Mouse (Mus musculus): ENCODE data around the gene Dnase1. TPM values are rescaled to one million over a fixed set of nuclear protein-coding genes. Genes with fewer than 3 reads are reported as not detected.
"Not testable (repeated sequence)": the region's sequence is repeated elsewhere in the genome, so short reads cannot be mapped to it uniquely, and the experiment has no call there.

Dnase1 gene
- total RNA-seq, 1 experiment from 2014 or later, result 0.45 TPM

DNA sequence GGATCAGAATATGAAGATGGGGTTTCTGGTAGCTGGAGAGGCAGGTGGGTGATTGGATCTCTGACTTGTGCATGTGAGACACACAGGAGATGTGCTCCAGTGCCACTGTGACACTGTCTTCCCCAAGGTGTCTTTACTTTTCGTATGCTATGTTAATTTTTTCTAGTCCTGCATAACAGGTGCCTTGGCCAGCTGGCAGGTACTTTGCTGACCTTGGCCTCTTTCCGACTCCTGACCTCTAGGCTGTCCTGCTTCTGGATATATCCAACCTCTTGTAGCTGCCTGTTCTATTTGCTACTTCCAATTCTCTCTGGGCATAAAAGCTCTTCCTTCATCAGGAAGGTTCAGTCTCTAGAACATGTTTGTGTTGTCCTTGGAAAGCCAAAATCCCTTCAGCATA is 1.2 kb upstream of the Dnase1 start:
- no peak for ATAC-seq (replicated peaks in 1 of 2; ENCODE audit: insufficient read depth in 1 of 2, low FRiP score in 2 of 2, low TSS enrichment in 1 of 2, low read depth in 1 of 2, poor library complexity in 2 of 2, severe bottlenecking in 2 of 2)

DNA sequence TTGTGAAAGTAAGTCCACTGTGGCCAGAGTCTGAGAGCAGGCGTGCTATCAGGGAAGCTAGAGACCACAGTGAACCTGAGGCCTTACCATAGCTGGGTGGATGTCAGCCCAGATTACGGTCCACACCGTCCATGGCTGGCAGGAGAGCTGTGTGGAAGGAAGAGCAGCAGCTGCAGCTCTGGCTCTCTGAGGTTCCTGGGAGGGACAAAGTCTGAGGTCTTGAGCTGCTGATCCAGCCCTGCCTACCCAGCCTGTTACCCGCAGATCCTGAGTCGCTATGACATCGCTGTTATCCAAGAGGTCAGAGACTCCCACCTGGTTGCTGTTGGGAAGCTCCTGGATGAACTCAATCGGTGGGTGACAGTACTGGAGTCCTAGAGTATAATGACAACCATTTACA is 948 bp downstream of the Dnase1 start:
- no peak for ATAC-seq (replicated peaks in 1 of 2; ENCODE audit: insufficient read depth in 1 of 2, low FRiP score in 2 of 2, low TSS enrichment in 1 of 2, low read depth in 1 of 2, poor library complexity in 2 of 2, severe bottlenecking in 2 of 2)

DNA sequence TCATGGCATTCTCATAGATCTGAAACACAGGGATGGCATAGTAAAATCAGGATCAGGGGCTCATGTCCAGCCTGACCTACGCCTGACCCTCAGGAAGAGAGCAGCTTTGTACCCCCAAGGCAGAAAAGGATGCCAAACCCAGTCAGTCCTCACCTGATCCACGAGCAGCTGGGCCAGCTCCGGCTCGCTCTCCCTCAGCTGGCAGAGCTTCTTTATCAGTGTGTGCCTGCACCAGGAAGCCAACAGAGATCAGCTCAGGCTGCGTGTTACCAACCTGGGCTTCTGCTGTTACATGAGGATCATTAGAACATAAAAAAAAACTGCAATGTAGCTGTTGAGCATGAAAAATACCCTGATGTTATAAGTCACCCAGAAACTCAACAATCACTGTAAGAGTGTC is 3.5 kb downstream of the Dnase1 start:
- no peak for ATAC-seq (replicated peaks in 1 of 2; ENCODE audit: insufficient read depth in 1 of 2, low FRiP score in 2 of 2, low TSS enrichment in 1 of 2, low read depth in 1 of 2, poor library complexity in 2 of 2, severe bottlenecking in 2 of 2)

DNA sequence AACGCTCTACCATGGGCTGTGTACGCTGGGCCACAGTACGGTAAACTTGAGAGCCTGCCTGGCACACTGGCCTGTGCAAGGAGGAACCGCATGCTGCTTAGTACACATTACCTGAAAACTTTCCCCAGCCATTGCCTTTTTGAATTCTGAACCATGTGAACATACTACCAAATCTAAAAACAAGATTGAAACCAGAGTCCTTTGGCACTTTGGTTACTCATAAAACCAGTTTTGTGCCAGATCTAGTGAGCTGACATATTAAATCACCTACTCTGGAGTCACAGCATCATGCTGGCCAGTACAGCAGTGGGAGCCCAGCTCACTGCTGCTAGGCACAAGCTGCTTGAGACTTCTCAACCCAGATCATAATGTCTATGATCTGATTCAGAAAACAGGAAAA is 4.9 kb downstream of the Dnase1 start:
- no peak for ATAC-seq (replicated peaks in 1 of 2; ENCODE audit: insufficient read depth in 1 of 2, low FRiP score in 2 of 2, low TSS enrichment in 1 of 2, low read depth in 1 of 2, poor library complexity in 2 of 2, severe bottlenecking in 2 of 2)

DNA sequence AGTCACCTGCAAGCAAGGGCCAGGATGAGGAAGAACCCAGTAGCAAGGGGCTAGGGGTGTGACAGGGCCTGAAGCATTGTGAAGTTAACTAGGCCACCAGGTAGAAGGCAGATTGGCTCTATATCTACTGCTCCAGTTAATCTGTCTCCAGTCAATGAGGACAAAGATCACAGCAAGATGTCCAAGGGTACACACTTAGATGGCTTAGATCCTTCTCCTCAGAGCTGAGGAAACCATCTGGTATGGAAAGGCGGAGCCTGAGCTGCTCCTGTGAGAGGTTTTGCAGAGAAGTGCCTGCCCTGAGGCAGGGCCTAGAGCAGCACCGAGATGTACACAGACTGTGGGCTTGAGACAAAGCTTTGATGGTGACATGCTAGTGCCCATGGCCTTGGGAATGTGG is 7.4 kb downstream of the Dnase1 start:
- ATAC-seq (replicated peaks in 1 of 2; ENCODE audit: insufficient read depth in 1 of 2, low FRiP score in 2 of 2, low TSS enrichment in 1 of 2, low read depth in 1 of 2, poor library complexity in 2 of 2, severe bottlenecking in 2 of 2), result no peak

DNA sequence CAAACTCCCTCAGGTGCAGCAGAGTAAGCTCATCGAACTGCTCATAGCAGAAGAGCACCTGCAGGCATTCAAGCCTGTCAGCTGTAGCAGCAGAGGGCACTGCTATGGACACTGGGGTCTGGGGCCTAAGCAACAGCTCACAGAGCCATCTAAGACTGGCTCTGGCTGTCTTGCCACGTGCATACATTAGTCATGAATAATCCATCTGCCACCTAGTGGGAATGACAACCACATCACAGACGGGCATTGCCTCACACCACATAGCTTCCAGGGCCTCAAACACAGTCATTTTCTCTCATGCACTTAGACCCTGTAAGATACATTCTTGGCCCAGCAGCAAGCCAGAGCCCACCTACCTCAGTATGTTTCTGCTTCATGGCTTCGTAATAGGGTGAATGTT is 8.8 kb downstream of the Dnase1 start:
- no peak for ATAC-seq (replicated peaks in 1 of 2; ENCODE audit: insufficient read depth in 1 of 2, low FRiP score in 2 of 2, low TSS enrichment in 1 of 2, low read depth in 1 of 2, poor library complexity in 2 of 2, severe bottlenecking in 2 of 2)

DNA sequence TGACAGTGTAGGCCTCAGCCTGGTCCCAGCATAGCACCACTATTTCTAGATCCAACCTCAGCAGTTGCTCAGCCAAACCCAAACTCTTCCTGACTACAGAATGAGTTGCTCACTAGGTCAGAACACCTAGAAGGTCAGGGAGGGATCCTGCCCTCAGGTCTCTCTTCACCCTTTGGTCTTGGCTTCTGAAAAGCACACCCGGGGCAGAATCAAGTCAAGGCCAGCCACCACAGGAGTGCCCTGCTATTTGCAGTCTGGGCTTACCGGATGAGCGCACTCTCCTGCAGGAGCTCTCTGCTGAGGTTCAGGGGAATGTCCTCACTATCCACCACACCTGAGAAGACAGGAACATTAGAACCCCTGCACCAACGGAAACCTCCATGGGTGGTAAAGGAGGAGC is 15.9 kb downstream of the Dnase1 start:
- ATAC-seq (replicated peaks in 1 of 2; ENCODE audit: insufficient read depth in 1 of 2, low FRiP score in 2 of 2, low TSS enrichment in 1 of 2, low read depth in 1 of 2, poor library complexity in 2 of 2, severe bottlenecking in 2 of 2), result no peak

DNA sequence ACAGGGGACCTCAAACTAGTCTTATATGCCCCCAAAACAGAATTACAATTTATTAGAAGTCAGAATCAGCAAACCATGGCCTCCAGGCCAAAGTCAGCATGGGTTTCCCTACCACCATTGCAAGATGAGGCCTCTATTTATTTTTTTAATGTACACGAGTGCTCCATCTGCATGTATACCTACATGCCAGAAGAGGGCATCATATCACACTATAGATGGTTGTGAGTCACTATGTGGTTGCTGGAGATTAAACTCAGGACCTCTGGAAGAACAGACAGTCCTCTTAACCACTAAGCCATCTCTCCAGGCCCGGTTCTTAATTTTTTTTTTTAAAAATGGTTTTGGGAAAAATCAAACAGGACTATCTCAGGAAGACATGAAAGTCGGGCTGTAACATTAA is 17.1 kb downstream of the Dnase1 start:
- no peak for ATAC-seq (replicated peaks in 1 of 2; ENCODE audit: insufficient read depth in 1 of 2, low FRiP score in 2 of 2, low TSS enrichment in 1 of 2, low read depth in 1 of 2, poor library complexity in 2 of 2, severe bottlenecking in 2 of 2)

DNA sequence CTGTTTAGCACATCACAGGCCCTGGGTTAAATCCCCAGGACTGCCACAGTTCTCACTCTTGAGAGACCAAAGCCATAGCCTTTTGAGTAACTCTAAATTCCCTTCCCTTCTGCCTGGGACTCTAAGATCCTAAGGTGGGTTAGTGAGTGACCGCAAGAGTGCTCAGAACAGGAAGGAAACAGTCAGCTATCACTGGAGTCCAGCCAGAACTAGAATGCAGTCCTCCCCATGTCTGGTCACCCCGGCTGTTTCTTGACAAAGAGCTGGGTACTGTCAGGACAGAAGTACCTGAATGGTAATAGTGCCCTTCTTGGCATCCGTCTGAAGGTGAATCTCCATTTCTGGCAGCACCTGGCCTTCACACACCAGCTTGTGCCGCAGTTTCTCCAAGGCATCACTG is 28.2 kb downstream of the Dnase1 start:
- ATAC-seq (replicated peaks in 1 of 2; ENCODE audit: insufficient read depth in 1 of 2, low FRiP score in 2 of 2, low TSS enrichment in 1 of 2, low read depth in 1 of 2, poor library complexity in 2 of 2, severe bottlenecking in 2 of 2), result no peak

DNA sequence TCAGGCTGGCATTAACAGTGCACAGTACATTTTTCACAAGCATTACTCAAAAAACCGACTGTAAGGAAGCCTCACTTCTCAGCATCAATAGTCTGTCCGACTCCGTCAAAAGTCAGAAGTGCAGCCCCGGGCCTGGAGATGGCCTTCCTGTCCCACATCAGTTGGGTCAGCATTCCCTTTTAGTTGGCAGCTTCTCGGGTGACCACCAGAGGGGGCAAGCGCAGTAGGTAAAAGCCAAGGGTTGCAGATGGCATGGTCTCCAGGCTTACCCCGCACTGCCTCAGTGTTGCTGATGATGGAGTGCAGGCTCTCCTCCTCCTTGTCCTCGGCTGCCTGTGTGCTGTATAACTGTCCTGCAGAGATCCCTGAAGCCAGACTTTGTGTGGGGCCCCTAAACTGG is 31.8 kb downstream of the Dnase1 start:
- ATAC-seq (replicated peaks in 1 of 2; ENCODE audit: insufficient read depth in 1 of 2, low FRiP score in 2 of 2, low TSS enrichment in 1 of 2, low read depth in 1 of 2, poor library complexity in 2 of 2, severe bottlenecking in 2 of 2), result peak; percentile 78 to 85

DNA sequence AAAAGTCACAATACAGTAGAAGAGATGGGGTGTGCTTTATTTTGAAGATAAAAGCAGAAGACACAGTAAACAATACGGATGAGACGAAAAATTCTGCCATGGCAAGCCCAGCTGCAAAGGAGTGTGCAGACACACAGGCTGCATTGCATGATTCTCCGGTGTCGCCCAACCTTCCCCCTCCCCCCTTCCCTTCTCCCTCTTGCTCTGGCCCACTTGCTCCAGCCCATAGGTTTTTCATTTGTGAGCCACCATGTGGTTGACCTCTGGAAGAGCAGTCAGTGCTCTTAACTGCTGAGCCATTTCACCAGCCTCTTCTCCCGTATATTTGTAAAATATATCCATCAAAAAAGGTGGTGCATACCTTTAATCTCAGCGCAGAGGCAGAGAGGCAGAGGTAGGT is 37.6 kb downstream of the Dnase1 start:
- ATAC-seq (replicated peaks in 1 of 2; ENCODE audit: insufficient read depth in 1 of 2, low FRiP score in 2 of 2, low TSS enrichment in 1 of 2, low read depth in 1 of 2, poor library complexity in 2 of 2, severe bottlenecking in 2 of 2), result no peak

DNA sequence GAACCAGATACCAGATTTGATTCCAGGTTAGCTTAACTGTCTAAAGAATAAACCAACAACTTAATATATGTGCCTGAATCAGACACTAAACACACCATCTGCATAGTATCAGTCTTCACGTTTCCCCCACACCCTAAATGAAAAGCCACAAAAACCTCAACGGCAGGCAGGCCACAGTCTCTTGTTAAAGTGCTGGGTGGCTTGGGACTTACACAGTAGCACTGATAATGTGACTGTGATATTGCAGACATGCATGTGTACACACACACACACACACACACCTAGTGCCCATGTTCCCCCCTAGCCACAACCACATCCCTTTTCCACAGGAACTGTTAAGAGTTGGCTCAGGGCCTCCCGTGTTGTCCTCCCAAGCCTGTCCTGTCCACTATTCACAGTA is 38.1 kb downstream of the Dnase1 start:
- peak; percentile 59 to 65 for ATAC-seq (replicated peaks in 1 of 2; ENCODE audit: insufficient read depth in 1 of 2, low FRiP score in 2 of 2, low TSS enrichment in 1 of 2, low read depth in 1 of 2, poor library complexity in 2 of 2, severe bottlenecking in 2 of 2)

DNA sequence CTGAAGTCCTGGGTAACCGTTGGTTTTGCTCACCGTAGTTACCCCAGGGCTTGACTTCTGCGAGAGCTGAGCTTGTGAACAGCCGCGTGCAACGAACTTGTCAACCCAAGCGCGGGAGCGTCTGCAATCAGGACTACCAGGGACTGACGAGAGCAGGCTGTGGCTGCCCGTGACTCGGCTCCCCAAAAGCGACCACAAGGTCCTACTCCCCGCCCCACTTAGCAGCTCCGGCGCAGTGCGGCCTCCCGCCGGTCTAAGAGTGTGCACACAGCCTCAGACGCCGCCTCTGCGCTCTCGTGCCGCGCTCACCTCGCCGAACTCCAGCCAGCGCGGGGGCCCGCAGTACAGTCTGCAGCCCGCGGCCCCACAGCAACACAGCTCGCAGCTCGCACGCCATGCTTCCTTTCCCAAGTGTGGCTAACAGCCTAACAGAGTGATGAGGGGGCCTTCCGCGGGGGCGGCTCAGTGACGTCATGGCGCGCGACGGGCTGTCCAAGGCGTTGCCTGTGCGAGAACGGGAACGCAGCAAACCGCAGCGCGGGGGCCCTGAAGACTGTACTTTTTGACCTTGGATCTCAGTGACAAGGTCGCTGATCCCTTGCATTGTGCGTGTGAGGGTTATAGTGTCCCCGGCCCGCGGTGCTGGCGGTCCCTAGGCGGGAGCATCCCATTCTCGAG is 40.8 kb downstream of the Dnase1 start, which contains the start of gene Trap1:
Trap1 (minus strand) TSS at position 444 of the 678 bp plus-strand sequence.
- ATAC-seq (replicated peaks in 1 of 2; ENCODE audit: insufficient read depth in 1 of 2, low FRiP score in 2 of 2, low TSS enrichment in 1 of 2, low read depth in 1 of 2, poor library complexity in 2 of 2, severe bottlenecking in 2 of 2), result peak; percentile 87 to 89

DNA sequence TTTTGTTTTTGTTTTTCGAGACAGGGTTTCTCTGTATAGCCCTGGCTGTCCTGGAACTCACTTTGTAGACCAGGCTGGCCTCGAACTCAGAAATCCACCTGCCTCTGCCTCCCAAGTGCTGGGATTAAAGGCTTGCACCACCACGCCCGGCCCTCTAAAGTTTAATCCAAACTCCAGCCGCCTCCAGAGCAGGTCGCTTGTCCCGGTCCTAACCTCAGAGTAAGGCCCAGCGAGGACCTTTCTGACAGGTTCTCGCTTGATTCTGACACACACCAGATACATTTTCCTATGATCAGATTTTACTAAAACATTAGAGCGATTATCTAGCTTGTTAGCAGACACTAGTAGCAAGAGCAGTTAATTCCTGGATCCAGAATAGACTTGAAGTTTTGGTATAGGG is 41.6 kb downstream of the Dnase1 start:
- not testable (repeated sequence) for ATAC-seq (replicated peaks in 1 of 2; ENCODE audit: insufficient read depth in 1 of 2, low FRiP score in 2 of 2, low TSS enrichment in 1 of 2, low read depth in 1 of 2, poor library complexity in 2 of 2, severe bottlenecking in 2 of 2)

DNA sequence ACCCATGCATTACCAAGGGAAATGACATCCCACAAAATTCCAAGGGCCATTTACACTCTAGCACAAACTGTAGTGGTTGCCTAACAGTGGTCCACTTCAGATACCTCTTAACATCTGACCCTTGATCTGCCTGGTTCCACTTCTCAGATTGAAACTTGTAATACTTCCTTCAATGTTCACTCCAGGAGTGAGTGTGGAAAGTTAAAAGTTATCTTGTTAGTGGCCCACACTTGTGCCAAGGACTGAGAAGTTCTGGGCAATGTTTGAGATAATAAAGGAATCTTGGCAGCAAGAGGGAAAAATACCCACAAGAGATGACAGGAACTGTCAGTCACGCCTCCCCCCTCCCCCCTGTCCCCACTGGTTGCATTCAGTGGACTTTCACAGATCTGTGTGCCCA is 42.9 kb downstream of the Dnase1 start:
- no peak for ATAC-seq (replicated peaks in 1 of 2; ENCODE audit: insufficient read depth in 1 of 2, low FRiP score in 2 of 2, low TSS enrichment in 1 of 2, low read depth in 1 of 2, poor library complexity in 2 of 2, severe bottlenecking in 2 of 2)

DNA sequence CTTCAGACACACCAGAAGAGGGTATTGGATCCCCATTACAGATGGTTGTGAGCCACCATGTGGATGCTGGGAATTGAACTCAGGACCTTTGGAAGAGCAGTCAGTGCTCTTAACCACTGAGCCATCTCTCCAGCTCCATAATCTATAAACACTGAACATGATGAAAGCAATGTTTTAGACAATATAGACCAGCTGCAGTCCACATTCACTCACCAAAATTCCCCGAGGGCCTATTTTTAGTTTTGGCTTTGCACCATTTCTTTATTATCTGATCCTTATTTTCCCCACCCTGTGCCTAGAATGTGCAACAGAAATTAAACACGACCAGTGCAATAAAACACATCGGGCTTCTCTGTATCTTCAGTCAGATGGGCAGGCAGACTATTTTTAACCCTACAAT is 43.7 kb downstream of the Dnase1 start:
- not testable (repeated sequence) for ATAC-seq (replicated peaks in 1 of 2; ENCODE audit: insufficient read depth in 1 of 2, low FRiP score in 2 of 2, low TSS enrichment in 1 of 2, low read depth in 1 of 2, poor library complexity in 2 of 2, severe bottlenecking in 2 of 2)

DNA sequence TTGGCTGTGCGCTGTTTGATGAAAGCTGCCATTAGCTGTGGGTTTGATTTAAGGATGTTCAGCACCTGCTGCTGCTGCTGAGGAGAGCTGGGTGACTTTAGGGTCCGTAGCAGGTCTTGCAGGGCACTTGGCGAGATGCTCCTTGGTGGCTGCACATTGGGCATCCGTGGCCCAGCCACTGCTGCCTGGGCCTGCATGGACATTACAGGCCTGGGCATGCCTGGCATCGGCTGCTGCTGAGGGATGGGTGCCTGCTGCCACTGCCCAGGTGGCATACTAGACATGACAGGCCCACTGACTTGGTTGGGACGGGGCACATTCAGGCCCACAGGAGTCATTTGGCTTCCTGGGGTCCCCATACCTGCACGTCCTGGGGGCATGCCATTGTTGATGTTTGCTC is 48.3 kb downstream of the Dnase1 start:
- no peak for ATAC-seq (replicated peaks in 1 of 2; ENCODE audit: insufficient read depth in 1 of 2, low FRiP score in 2 of 2, low TSS enrichment in 1 of 2, low read depth in 1 of 2, poor library complexity in 2 of 2, severe bottlenecking in 2 of 2)

DNA sequence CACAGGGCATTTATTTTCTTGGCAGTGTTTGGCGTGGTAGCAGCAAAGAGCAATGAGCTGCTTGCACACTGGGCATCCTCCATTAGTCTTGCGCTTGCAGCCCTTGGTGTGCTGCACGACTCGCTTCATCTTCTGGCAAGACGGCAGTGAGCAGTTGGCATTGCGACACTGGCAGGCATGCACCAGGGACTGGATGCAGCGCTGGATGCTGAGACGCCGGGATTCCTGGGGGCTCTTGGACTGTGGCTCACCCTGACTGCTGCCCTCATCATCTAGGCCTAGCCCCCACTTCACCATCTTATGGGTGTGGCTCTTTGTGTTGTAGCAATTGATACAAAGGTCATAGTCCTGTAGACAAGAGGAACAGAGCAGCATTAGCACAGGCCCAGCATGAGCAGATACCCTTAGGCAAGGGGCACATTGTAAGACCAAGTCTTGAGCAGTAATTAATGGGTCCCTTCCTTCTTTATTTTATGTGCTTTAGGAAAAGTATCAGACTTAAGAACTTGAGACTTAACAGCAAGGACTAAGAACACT is 49.2 kb downstream of the Dnase1 start:
- ATAC-seq (replicated peaks in 1 of 2; ENCODE audit: insufficient read depth in 1 of 2, low FRiP score in 2 of 2, low TSS enrichment in 1 of 2, low read depth in 1 of 2, poor library complexity in 2 of 2, severe bottlenecking in 2 of 2), result no peak

DNA sequence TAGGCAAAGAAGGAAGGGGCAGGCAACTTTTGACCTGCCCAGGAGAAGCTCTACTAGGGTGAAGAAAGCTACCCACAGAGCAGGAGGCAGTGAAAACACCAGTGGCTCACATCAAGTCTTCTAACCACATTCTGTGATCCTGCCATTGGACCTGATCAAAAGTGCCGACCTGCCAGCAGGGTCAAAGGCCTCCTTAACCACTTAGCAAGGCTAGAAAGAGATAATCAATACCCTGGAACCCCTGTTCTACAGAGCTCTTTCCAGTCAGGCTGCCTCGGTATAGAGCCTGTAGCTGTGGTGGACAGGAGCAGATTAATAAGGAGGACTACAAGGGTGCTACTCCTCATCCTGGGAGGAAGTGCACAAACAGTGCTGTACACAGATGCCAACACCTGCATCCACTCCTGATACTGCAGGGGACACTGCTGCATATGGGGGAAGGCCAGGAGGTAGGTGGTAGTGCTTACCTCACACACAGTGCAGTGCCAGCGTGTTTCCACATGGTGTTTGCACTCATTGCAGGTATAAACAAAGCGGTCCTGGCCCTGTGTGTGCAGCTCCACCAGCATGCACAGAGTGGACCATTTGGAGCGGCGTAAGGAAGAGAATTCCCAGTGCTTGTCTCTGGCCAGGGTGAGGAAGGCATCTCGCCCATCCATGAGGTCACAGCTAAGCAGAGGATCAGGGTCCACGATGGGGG is 50.6 kb downstream of the Dnase1 start:
- ATAC-seq (replicated peaks in 1 of 2; ENCODE audit: insufficient read depth in 1 of 2, low FRiP score in 2 of 2, low TSS enrichment in 1 of 2, low read depth in 1 of 2, poor library complexity in 2 of 2, severe bottlenecking in 2 of 2), result no peak
